Comparison of ENCODE assay signal across 12 mouse cellular contexts in the genomic region with DNA sequence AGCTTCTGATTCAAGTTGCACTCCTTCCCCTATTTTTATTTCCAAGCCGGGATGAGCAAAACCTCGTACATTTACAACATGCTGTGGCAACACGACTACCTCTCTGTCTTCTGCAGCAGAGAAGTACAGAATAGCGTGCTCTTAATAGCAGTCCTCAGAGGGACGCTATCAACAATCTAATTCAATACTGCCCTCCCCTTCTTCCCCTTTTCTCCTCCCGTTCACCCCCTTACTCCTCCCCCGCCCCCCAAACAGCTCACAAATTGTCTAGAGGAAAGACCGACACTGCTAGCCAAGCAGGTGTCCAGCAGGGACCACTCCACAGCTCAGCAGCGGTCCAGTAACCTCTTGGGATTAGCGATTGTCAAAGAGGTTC.
DNase-seq lines count a peak whose midpoint lies in the region; ATAC-seq and TF ChIP-seq lines count a peak whose summit lies in the region.
"Had no signal": no experiment of that assay in that cellular context is flagged by ENCODE, and none has a peak within 500 bp of the region (broad histone marks: within the 10 kb centered on the region; RNA-seq: fewer than 3 reads in every experiment).

No protein-coding gene starts in this region.

- no peaks in the 10 kb centered on the region for H3K27me3 ChIP-seq in heart, embryonic 11.5 days (ENCODE audit: control insufficient read depth, insufficient read depth, low read length)
- no peaks in the 10 kb centered on the region for H3K27me3 ChIP-seq in forebrain, embryonic 15.5 days
- no peaks in the 10 kb centered on the region for H3K27me3 ChIP-seq in midbrain, embryonic 14.5 days (ENCODE audit: control insufficient read depth, insufficient read depth, low read length)
- H3K27me3 ChIP-seq: liver, embryonic 13.5 days; megakaryocyte, embryonic 14.5 days had no signal

- no peaks in the 10 kb centered on the region for H3K4me1 ChIP-seq in heart, embryonic 11.5 days (ENCODE audit: control insufficient read depth, insufficient read depth, low read length)
- no peaks in the 10 kb centered on the region for H3K4me1 ChIP-seq in cortical plate, adult 2 months (ENCODE audit: control insufficient read depth, insufficient read depth, low read length)
- no peaks in the 10 kb centered on the region for H3K4me1 ChIP-seq in forebrain, embryonic 15.5 days
- no peaks in the 10 kb centered on the region for H3K4me1 ChIP-seq in midbrain, embryonic 14.5 days (ENCODE audit: control insufficient read depth, insufficient read depth, low read length)
- no peaks in the 10 kb centered on the region for H3K4me1 ChIP-seq in lung, adult 2 months (ENCODE audit: control insufficient read depth, insufficient read depth, low read length)
- H3K4me1 ChIP-seq: liver, embryonic 13.5 days; megakaryocyte, embryonic 14.5 days had no signal

- 42% methylated on average over 10 of the region's 10 CpGs for WGBS in heart, embryonic 11.5 days (ENCODE audit: insufficient replicate concordance)
- WGBS in forebrain, embryonic 15.5 days = 24% methylated on average over 10 of the region's 10 CpGs
- WGBS in midbrain, embryonic 14.5 days = 21% methylated on average over 10 of the region's 10 CpGs
- WGBS in lung, adult 2 months = 49% methylated on average over 10 of the region's 10 CpGs

- H3K4me3 ChIP-seq in heart, embryonic 11.5 days (ENCODE audit: low read depth, low read length) = no peak overlapping the region
- H3K4me3 ChIP-seq in cortical plate, adult 2 months (ENCODE audit: insufficient read depth, low read length) = peak overlapping the region; percentile 2; the same call in 1 of the 2 replicates
- H3K4me3 ChIP-seq in forebrain, embryonic 15.5 days = peak overlapping the region; percentile 32
- peak overlapping the region; percentile 36 for H3K4me3 ChIP-seq in midbrain, embryonic 14.5 days (replicated peaks; ENCODE audit: low read depth, low read length)
- H3K4me3 ChIP-seq in lung, adult 2 months (replicated peaks; ENCODE audit: extremely low read depth, low read depth, low read length) = no peak overlapping the region
- H3K4me3 ChIP-seq: liver, embryonic 13.5 days; megakaryocyte, embryonic 14.5 days had no signal

- TF ChIP-seq POLR2A in cortical plate, adult 2 months (IDR thresholded peaks at IDR 0.05; ENCODE audit: extremely low read depth, insufficient read depth, low read length) = no peak
- no peak for TF ChIP-seq POLR2A in lung, adult 2 months (IDR thresholded peaks at IDR 0.05; ENCODE audit: borderline replicate concordance, extremely low read depth, low read depth, low read length)

- no peak for ATAC-seq in heart, embryonic 11.5 days (replicated peaks; ENCODE audit: insufficient number of reproducible peaks, low FRiP score, low TSS enrichment)
- ATAC-seq in forebrain, embryonic 15.5 days (replicated peaks) = peak; percentile 53; the same call in 1 of the 2 replicates
- peak; percentile 69; the same call in 1 of the 2 replicates for ATAC-seq in midbrain, embryonic 14.5 days (ENCODE audit: low FRiP score, low TSS enrichment)
- ATAC-seq: inflammation-experienced regulatory T-cells, adult 6 months had no signal

- H3K4me2 ChIP-seq in heart, embryonic 11.5 days = peak overlapping the region; percentile 14; the same call in 1 of the 2 replicates
- peak overlapping the region; percentile 45 for H3K4me2 ChIP-seq in forebrain, embryonic 15.5 days (replicated peaks)
- peak overlapping the region; percentile 55 for H3K4me2 ChIP-seq in midbrain, embryonic 14.5 days (ENCODE audit: low read length)
- H3K4me2 ChIP-seq: liver, embryonic 13.5 days had no signal

- no peaks in the 10 kb centered on the region for H3K36me3 ChIP-seq in heart, embryonic 11.5 days (ENCODE audit: control insufficient read depth, insufficient read depth, low read length)
- H3K36me3 ChIP-seq in forebrain, embryonic 15.5 days = no peaks in the 10 kb centered on the region
- no peaks in the 10 kb centered on the region for H3K36me3 ChIP-seq in midbrain, embryonic 14.5 days (ENCODE audit: control insufficient read depth, insufficient read depth, low read length)
- H3K36me3 ChIP-seq: liver, embryonic 13.5 days had no signal

- H3K27ac ChIP-seq in heart, embryonic 11.5 days (ENCODE audit: low read depth, low read length) = no peak overlapping the region
- H3K27ac ChIP-seq in cortical plate, adult 2 months (ENCODE audit: insufficient read depth, low read length) = no peak overlapping the region
- peak overlapping the region; percentile 66 for H3K27ac ChIP-seq in forebrain, embryonic 15.5 days (replicated peaks)
- H3K27ac ChIP-seq in midbrain, embryonic 14.5 days (replicated peaks; ENCODE audit: low read depth, low read length) = peak overlapping the region; percentile 85
- H3K27ac ChIP-seq: liver, embryonic 13.5 days had no signal

- no peak overlapping the region for H3K9ac ChIP-seq in heart, embryonic 11.5 days (ENCODE audit: low read depth, low read length)
- peak overlapping the region; percentile 40 for H3K9ac ChIP-seq in forebrain, embryonic 15.5 days (replicated peaks)
- peak overlapping the region; percentile 57 for H3K9ac ChIP-seq in midbrain, embryonic 14.5 days (replicated peaks; ENCODE audit: low read length)
- H3K9ac ChIP-seq: liver, embryonic 13.5 days had no signal

- DNase-seq in heart, adult 18-20 months = no peak
- peak; percentile 43 for DNase-seq in midbrain, embryonic 14.5 days
- DNase-seq in lung, adult 2 months = no peak
- DNase-seq in right cerebral cortex, postnatal 25 days = no peak
- no peak for DNase-seq in lung, adult 18-20 months
- DNase-seq: adrenal gland, postnatal 14 days; liver, embryonic 13.5 days had no signal

- no peaks in the 10 kb centered on the region for H3K9me3 ChIP-seq in heart, embryonic 11.5 days (replicated peaks; ENCODE audit: control insufficient read depth, low read length)
- H3K9me3 ChIP-seq in forebrain, embryonic 15.5 days = no peaks in the 10 kb centered on the region
- H3K9me3 ChIP-seq in midbrain, embryonic 14.5 days (ENCODE audit: control insufficient read depth, low read length) = no peaks in the 10 kb centered on the region
- H3K9me3 ChIP-seq: liver, embryonic 13.5 days; megakaryocyte, embryonic 14.5 days had no signal

- no peak for TF ChIP-seq CTCF in cortical plate, adult 2 months (IDR thresholded peaks at IDR 0.05; ENCODE audit: extremely low read depth, insufficient read depth, low read length)
- TF ChIP-seq CTCF in lung, adult 2 months (IDR thresholded peaks at IDR 0.05; ENCODE audit: insufficient read depth, low read length) = no peak

Comparison
In these comparisons a context has a peak if more than half of its experiments do, and no peak if none do; other contexts are left out.
1. H3K27ac ChIP-seq: peak in forebrain, embryonic 15.5 days (single experiment) and midbrain, embryonic 14.5 days (single experiment); none in heart, embryonic 11.5 days (single experiment) and cortical plate, adult 2 months (single experiment).
2. H3K4me3 ChIP-seq: peak in cortical plate, adult 2 months (single experiment), forebrain, embryonic 15.5 days (single experiment) and midbrain, embryonic 14.5 days (single experiment); none in heart, embryonic 11.5 days (single experiment) and lung, adult 2 months (single experiment).
3. Peak in every context shown above with its lines, with median percentiles within 50 percentile points of each other: H3K4me2 ChIP-seq.